Mouse (Mus musculus): ENCODE data around the gene Arhgap21.

- TF ChIP-seq CTCF (IDR thresholded peaks at IDR 0.05; ENCODE audit: low read depth) (peak; percentile 88), EP300 (IDR thresholded peaks at IDR 0.05; ENCODE audit: low read depth) (no peak)
These were observed 70.0 kb downstream of the Arhgap21 start for GRCm38 (mm10) chr2:20898684-20899083.
